In genomic region chr9:79716909-79717835, GRCm38 (mm10) we compare ENCODE assay signal across 1 mouse cellular context.
TF ChIP-seq lines count a peak whose summit lies in the region.

No protein-coding gene starts in this region.

TF ChIP-seq in CH12.LX, 34 proteins besides CTCF, POLR2A, EP300 and RAD21:
- TF ChIP-seq IRF4 (IDR thresholded peaks at IDR 0.05; ENCODE audit: low read depth, low read length): no peak
- TF ChIP-seq HCFC1 (IDR thresholded peaks at IDR 0.05; ENCODE audit: low read depth, low read length): 0 out of 2 replicates have a peak, but pooled peaks have one; percentile 19
- no peak for TF ChIP-seq ETS1 (conservative IDR thresholded peaks at IDR 0.05; ENCODE audit: low read depth, low read length)
- TF ChIP-seq SMC3 (IDR thresholded peaks at IDR 0.05; ENCODE audit: low read depth, low read length): peak; percentile 81
- TF ChIP-seq ZNF384 (IDR thresholded peaks at IDR 0.05; ENCODE audit: low read depth, low read length): peak; percentile 63; the same call in 1 of the 2 replicates
- TF ChIP-seq MYC (IDR thresholded peaks at IDR 0.05; ENCODE audit: low read depth, low read length): no peak
- TF ChIP-seq ZC3H11A (IDR thresholded peaks at IDR 0.05; ENCODE audit: low read depth, low read length): peak; percentile 55
- TF ChIP-seq TCF12 (IDR thresholded peaks at IDR 0.05; ENCODE audit: low read depth, low read length): 0 out of 2 replicates have a peak, but pooled peaks have one; percentile 25
- no peak for TF ChIP-seq USF1 (IDR thresholded peaks at IDR 0.05; ENCODE audit: low read depth, low read length)
- TF ChIP-seq MAX (IDR thresholded peaks at IDR 0.05; ENCODE audit: low read length): no peak
TF ChIP-seq in CH12.LX: peak in this region for 5.
